Mouse (Mus musculus) mouse embryonic stem cell (cell line): ENCODE measurements around the gene Ell3.

Source experiments
- in situ Hi-C, 2 experiments: fragments of 300-500 bp; cut with MboI; formaldehyde crosslinking; loops; 1 replicate in 1 of 2; 3 replicates in 1 of 2; pipeline ENCODE4 v1.14.3; 2019 to 2020; ENCODE audit warnings: low sequenced_read_pairs in 2 of 2, low pct_unique_long_range_greater_than_20kb in 1 of 2, mixed read lengths in 1 of 2; ENCODE audit not compliant: unreplicated experiment in 1 of 2

The Ell3 gene

GRCm38 (mm10) chr2:121413387-121414042, 30.6 kb downstream of the Ell3 start, which contains the start of the genes Pdia3 and Catsper2:
Pdia3 (plus strand) TSS chr2:121413775.
Catsper2 (minus strand) TSS chr2:121413792.
- in situ Hi-C loops = no loop called here

GRCm38 (mm10) chr2:121412843-121413386, 31.2 kb downstream of the Ell3 start:
- in situ Hi-C loops = no loop called here

GRCm38 (mm10) chr2:121408160-121408559, 35.9 kb downstream of the Ell3 start:
- in situ Hi-C loops = loop anchor here (10.0 kb wide), 2 partner anchors 223 to 233 kb away; partner anchors contain the start of genes Tubgcp4 (in 1 of the 2) and Zscan29 (in 1 of the 2)

- in situ Hi-C loops = loop anchor here (10.0 kb wide), 2 partner anchors 218 to 228 kb away; partner anchors contain the start of genes Tubgcp4 (in 1 of the 2) and Zscan29 (in 1 of the 2)
Measured at GRCm38 (mm10) chr2:121403296-121403695, 40.8 kb downstream of the Ell3 start.

- in situ Hi-C loops = no loop called here
Measured at GRCm38 (mm10) chr2:121396624-121397023, 47.5 kb downstream of the Ell3 start.
